In the genomic region with DNA sequence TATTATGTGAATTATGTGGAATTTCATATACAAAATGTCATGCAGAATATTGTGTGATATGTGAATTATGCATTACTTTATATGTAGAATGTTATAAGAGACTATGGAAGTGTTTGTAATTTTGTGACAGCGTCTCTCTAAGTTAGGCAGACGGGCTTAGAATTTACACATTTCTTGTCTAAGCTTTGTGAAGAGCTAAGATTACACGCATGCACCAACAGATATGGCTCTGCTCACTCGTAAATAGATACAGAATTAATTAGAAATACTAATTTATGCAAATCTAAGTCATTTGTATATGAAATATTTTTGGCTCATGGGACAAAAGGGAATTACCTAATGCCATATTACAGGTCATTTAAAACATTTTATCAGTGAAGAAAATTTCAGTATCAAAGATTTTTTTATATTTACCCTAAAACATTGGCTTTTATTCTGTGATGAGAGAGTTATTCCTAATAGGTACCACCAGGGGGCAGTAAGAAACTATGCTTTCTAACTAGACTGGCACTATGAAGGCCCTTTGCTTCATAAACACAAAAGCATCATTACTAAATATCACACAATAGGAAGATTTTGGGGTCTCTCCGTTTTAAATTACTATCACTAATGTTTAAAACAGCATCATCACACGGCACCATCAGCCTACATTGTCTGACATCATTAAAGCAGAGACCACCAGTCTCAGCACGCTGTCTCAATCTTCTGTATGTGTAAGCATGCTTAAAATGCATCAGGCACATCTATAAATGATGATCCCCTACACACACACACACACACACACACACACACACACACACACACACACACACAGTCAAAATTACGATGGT, we compare ENCODE assay signal across 8 mouse cellular contexts.
DNase-seq lines count a peak whose midpoint lies in the region; ATAC-seq lines count a peak whose summit lies in the region.

No protein-coding gene starts in this region.

- intact Hi-C loops in gastrocnemius, postnatal 36 days (cut with DNase I): loop anchor here (5.0 kb wide), 1 partner anchor 376 kb away; no protein-coding TSS in a partner anchor

- DNase-seq in layer of hippocampus, postnatal 14 days (ENCODE audit: low spot score in 2 of 2): peak; percentile 19 to 49
- DNase-seq in layer of hippocampus, adult 11-12 months (ENCODE audit: low spot score): no peak
- DNase-seq in Muller cell, postnatal 12 days (ENCODE audit: inconsistent ontology term): peak; percentile 53
- DNase-seq in embryo, embryonic 11 days: peak; percentile 77
- DNase-seq in gastrocnemius, postnatal 36 days: no peak
- no peak for DNase-seq in adrenal gland, postnatal 14 days
- DNase-seq in T-cell, adult 2 months (ENCODE audit: low spot score): no peak

- ATAC-seq in megakaryocyte, adult 5-6 weeks (ENCODE audit: poor library complexity, severe bottlenecking): peak; percentile 82

Comparison
In these comparisons a context has a peak if more than half of its experiments do, and no peak if none do; other contexts are left out.
1. DNase-seq: peak in layer of hippocampus, postnatal 14 days (2 of 2), Muller cell, postnatal 12 days (single experiment) and embryo, embryonic 11 days (single experiment); none in layer of hippocampus, adult 11-12 months (single experiment), gastrocnemius, postnatal 36 days (0 of 2), adrenal gland, postnatal 14 days (single experiment) and T-cell, adult 2 months (single experiment).